Mouse (Mus musculus) hindbrain, embryonic 15.5 days (tissue): ENCODE measurements at regions not wholly inside any gene's neighbourhood (a gene's known extent, or its start where the extent isn't known, plus 50 kb on each side); places are given as distances from the start of the nearest gene placed in this dataset.

Source experiments
- ATAC-seq: fragments of 200-750 bp; cut with Nextera tagmentation; 2 replicates; pipeline ENCODE4 v1.8.0; 2017; ENCODE audit warnings: low read depth, moderate number of reproducible peaks, moderate TSS enrichment; ENCODE audit not compliant: low FRiP score
- H3K27ac ChIP-seq: fragments of 300-500 bp; sonication (generic); replicated peaks from 2 replicates; pipeline ENCODE4 v1.5.1; 2015; ENCODE audit warnings: mild to moderate bottlenecking, inconsistent platforms
- H3K27me3 ChIP-seq: fragments of 300-500 bp; sonication (generic); 2 replicates; pipeline ENCODE4 v1.6.1; 2015; ENCODE audit warnings: control low read depth, inconsistent platforms
- H3K36me3 ChIP-seq: fragments of 300-500 bp; sonication (generic); 2 replicates; pipeline ENCODE4 v1.6.1; 2015; ENCODE audit warnings: control low read depth, inconsistent platforms
- H3K4me1 ChIP-seq: fragments of 300-500 bp; sonication (generic); replicated peaks from 2 replicates; pipeline ENCODE4 v1.6.1; 2015; ENCODE audit warnings: control low read depth, inconsistent platforms
- H3K4me2 ChIP-seq: fragments of 300-500 bp; sonication (generic); 2 replicates; pipeline ENCODE4 v1.6.1; 2015; ENCODE audit warnings: moderate library complexity, mild to moderate bottlenecking, inconsistent platforms
- H3K4me3 ChIP-seq: fragments of 300-500 bp; sonication (generic); 2 replicates; pipeline ENCODE4 v1.5.1; 2015; ENCODE audit warnings: mild to moderate bottlenecking, inconsistent platforms
- H3K9ac ChIP-seq: fragments of 300-500 bp; sonication (generic); 2 replicates; pipeline ENCODE4 v1.6.1; 2015; ENCODE audit warnings: inconsistent platforms
- H3K9me3 ChIP-seq: fragments of 300-500 bp; sonication (generic); 2 replicates; pipeline ENCODE4 v1.6.1; 2016; ENCODE audit warnings: control low read depth, inconsistent platforms
- WGBS: fragments of 180-500 bp; shearing (Covaris S2); methylation state at CpG from one replicate; pipeline ENCODE4 v1.1.7; 2015; 5-methylcytosine and 5-hydroxymethylcytosine counted together

- no peak for ATAC-seq
- H3K9ac ChIP-seq, result no peak overlapping the region
Observed at GRCm38 (mm10) chr14:24873406-24873805, 386.5 kb downstream of the Rps24 start.

GRCm38 (mm10) chr14:24874426-24875155 is 387.7 kb downstream of the Rps24 start:
- WGBS, result 48% methylated on average over 12 of the region's 12 CpGs
- no peaks in the 10 kb centered on the region for H3K27me3 ChIP-seq
- H3K4me1 ChIP-seq, result peaks cover 32% of the 10 kb centered on the region
- ATAC-seq, result no peak
- H3K27ac ChIP-seq, result peak overlapping the region; percentile 29
- H3K4me3 ChIP-seq, result no peak overlapping the region
- H3K36me3 ChIP-seq, result no peaks in the 10 kb centered on the region
- H3K9me3 ChIP-seq, result no peaks in the 10 kb centered on the region
- no peak overlapping the region for H3K9ac ChIP-seq
- H3K4me2 ChIP-seq, result no peak overlapping the region

More at GRCm38 (mm10) chr14:24873406-24873805, 386.5 kb downstream of the Rps24 start:
- H3K4me2 ChIP-seq, result no peak overlapping the region
- no peak overlapping the region for H3K4me3 ChIP-seq
- no peaks in the 10 kb centered on the region for H3K36me3 ChIP-seq
- no peak overlapping the region for H3K27ac ChIP-seq
- WGBS, result 97% methylated on average over 3 of the region's 3 CpGs
- H3K27me3 ChIP-seq, result no peaks in the 10 kb centered on the region
- peaks cover 32% of the 10 kb centered on the region for H3K4me1 ChIP-seq
- no peaks in the 10 kb centered on the region for H3K9me3 ChIP-seq

GRCm38 (mm10) chr14:24875156-24875545 is 388.2 kb downstream of the Rps24 start:
- Histone ChIP-seq H3K4me2 (no peak overlapping the region), H3K9ac (no peak overlapping the region), H3K9me3 (no peaks in the 10 kb centered on the region), H3K4me3 (no peak overlapping the region), H3K4me1 (peaks cover 32% of the 10 kb centered on the region), H3K27me3 (no peaks in the 10 kb centered on the region), H3K27ac (peak overlapping the region; percentile 29), H3K36me3 (no peaks in the 10 kb centered on the region)
- ATAC-seq, result no peak
- 31% methylated on average over 8 of the region's 8 CpGs for WGBS

GRCm38 (mm10) chr14:24875934-24876333 is 389.0 kb downstream of the Rps24 start:
- no peak overlapping the region for H3K9ac ChIP-seq
- H3K4me3 ChIP-seq, result no peak overlapping the region
- no peaks in the 10 kb centered on the region for H3K36me3 ChIP-seq
- WGBS, result 71% methylated on average over 6 of the region's 6 CpGs
- H3K27ac ChIP-seq, result no peak overlapping the region; the same call in 1 of the 2 replicates
- H3K4me2 ChIP-seq, result no peak overlapping the region
- H3K4me1 ChIP-seq, result peaks cover 32% of the 10 kb centered on the region
- no peaks in the 10 kb centered on the region for H3K9me3 ChIP-seq
- H3K27me3 ChIP-seq, result no peaks in the 10 kb centered on the region
- no peak; the same call in 1 of the 2 replicates for ATAC-seq

- no peak overlapping the region for H3K9ac ChIP-seq
- 71% methylated on average over 5 of the region's 5 CpGs for WGBS
- no peaks in the 10 kb centered on the region for H3K27me3 ChIP-seq
- no peak overlapping the region for H3K4me2 ChIP-seq
- H3K4me3 ChIP-seq, result no peak overlapping the region
- no peaks in the 10 kb centered on the region for H3K9me3 ChIP-seq
- no peak overlapping the region for H3K27ac ChIP-seq
- peaks cover 27% of the 10 kb centered on the region for H3K4me1 ChIP-seq
- H3K36me3 ChIP-seq, result no peaks in the 10 kb centered on the region
- no peak for ATAC-seq
Observed at GRCm38 (mm10) chr14:24876508-24876907, 389.6 kb downstream of the Rps24 start.

- H3K36me3 ChIP-seq, result no peaks in the 10 kb centered on the region
- H3K4me2 ChIP-seq, result no peak overlapping the region
- H3K4me1 ChIP-seq, result peaks cover 23% of the 10 kb centered on the region
- WGBS, result 70% methylated on average over 3 of the region's 3 CpGs
- ATAC-seq, result no peak
- H3K27me3 ChIP-seq, result no peaks in the 10 kb centered on the region
- no peak overlapping the region for H3K9ac ChIP-seq
- H3K27ac ChIP-seq, result no peak overlapping the region
- H3K9me3 ChIP-seq, result no peaks in the 10 kb centered on the region
- H3K4me3 ChIP-seq, result no peak overlapping the region
Observed at GRCm38 (mm10) chr14:24877853-24878252, 390.9 kb downstream of the Rps24 start.

GRCm38 (mm10) chr14:24886164-24886563 is 399.2 kb downstream of the Rps24 start:
- ATAC-seq, result no peak
- no peak overlapping the region for H3K4me3 ChIP-seq
- WGBS, result 82% methylated on average over 1 of the region's 1 CpGs
- H3K9ac ChIP-seq, result no peak overlapping the region
- no peaks in the 10 kb centered on the region for H3K27me3 ChIP-seq
- H3K4me2 ChIP-seq, result no peak overlapping the region
- peaks cover 4% of the 10 kb centered on the region; the same call in 1 of the 2 replicates for H3K9me3 ChIP-seq
- H3K36me3 ChIP-seq, result no peaks in the 10 kb centered on the region
- H3K4me1 ChIP-seq, result no peaks in the 10 kb centered on the region
- H3K27ac ChIP-seq, result no peak overlapping the region

GRCm38 (mm10) chr14:24886896-24887421 is 400.0 kb downstream of the Rps24 start:
- no peak for ATAC-seq
- 86% methylated on average over 8 of the region's 8 CpGs for WGBS

GRCm38 (mm10) chr14:24890856-24891255 is 403.9 kb downstream of the Rps24 start:
- ATAC-seq, result no peak
- Histone ChIP-seq H3K4me1 (no peaks in the 10 kb centered on the region), H3K36me3 (no peaks in the 10 kb centered on the region), H3K4me2 (no peak overlapping the region), H3K27ac (no peak overlapping the region), H3K9me3 (no peaks in the 10 kb centered on the region), H3K4me3 (no peak overlapping the region), H3K27me3 (no peaks in the 10 kb centered on the region), H3K9ac (no peak overlapping the region)
- 78% methylated on average over 2 of the region's 2 CpGs for WGBS

More at GRCm38 (mm10) chr14:24886896-24887421, 400.0 kb downstream of the Rps24 start:
- H3K36me3 ChIP-seq, result no peaks in the 10 kb centered on the region
- H3K4me3 ChIP-seq, result no peak overlapping the region
- no peak overlapping the region for H3K9ac ChIP-seq
- H3K9me3 ChIP-seq, result peaks cover 4% of the 10 kb centered on the region; the same call in 1 of the 2 replicates
- H3K4me1 ChIP-seq, result no peaks in the 10 kb centered on the region
- no peak overlapping the region for H3K27ac ChIP-seq
- no peaks in the 10 kb centered on the region for H3K27me3 ChIP-seq
- no peak overlapping the region for H3K4me2 ChIP-seq

GRCm38 (mm10) chr14:24895196-24895595 is 408.3 kb downstream of the Rps24 start:
- no peak overlapping the region for H3K4me3 ChIP-seq
- H3K4me2 ChIP-seq, result no peak overlapping the region
- no peak overlapping the region for H3K9ac ChIP-seq
- H3K4me1 ChIP-seq, result no peaks in the 10 kb centered on the region
- WGBS, result 60% methylated on average over 1 of the region's 1 CpGs
- H3K27me3 ChIP-seq, result no peaks in the 10 kb centered on the region
- ATAC-seq, result no peak
- H3K9me3 ChIP-seq, result no peaks in the 10 kb centered on the region
- H3K27ac ChIP-seq, result no peak overlapping the region
- H3K36me3 ChIP-seq, result no peaks in the 10 kb centered on the region

GRCm38 (mm10) chr14:24896681-24897080 is 409.8 kb downstream of the Rps24 start:
- Histone ChIP-seq H3K9ac (no peak overlapping the region), H3K4me1 (peaks cover 8% of the 10 kb centered on the region; the same call in 1 of the 2 replicates), H3K4me2 (no peak overlapping the region), H3K36me3 (no peaks in the 10 kb centered on the region), H3K9me3 (no peaks in the 10 kb centered on the region), H3K27ac (no peak overlapping the region), H3K27me3 (no peaks in the 10 kb centered on the region), H3K4me3 (no peak overlapping the region)
- WGBS, result 92% methylated on average over 5 of the region's 5 CpGs
- no peak for ATAC-seq

- WGBS, result 65% methylated on average over 13 of the region's 13 CpGs
- Histone ChIP-seq H3K4me2 (no peak overlapping the region), H3K36me3 (no peaks in the 10 kb centered on the region), H3K27ac (0 out of 2 replicates have a peak overlapping the region, but pooled peaks have one; percentile 8), H3K4me1 (peaks cover 8% of the 10 kb centered on the region; the same call in 1 of the 2 replicates), H3K4me3 (no peak overlapping the region), H3K9ac (no peak overlapping the region), H3K9me3 (no peaks in the 10 kb centered on the region), H3K27me3 (no peaks in the 10 kb centered on the region)
- 0 out of 2 replicates have a peak, but pooled peaks have one; percentile 15 for ATAC-seq
Observed at GRCm38 (mm10) chr14:24900501-24901179, 413.7 kb downstream of the Rps24 start.
